Mouse (Mus musculus) C2C12 (cell line): ENCODE data around the gene Kalrn.

Experiments used
- CTCF ChIP-seq: IDR thresholded peaks from one replicate; pipeline ENCODE4 v1.5.1; 2011; ENCODE audit not compliant: control insufficient read depth, insufficient read depth, insufficient read length
- FOSL1 ChIP-seq: IDR thresholded peaks from one replicate; pipeline ENCODE4 v1.8.0; 2011; ENCODE audit warnings: mild to moderate bottlenecking, low read length; ENCODE audit not compliant: poor library complexity, insufficient read depth, severe bottlenecking
- MAX ChIP-seq: IDR thresholded peaks from one replicate; pipeline ENCODE4 v1.6.1; 2011; ENCODE audit warnings: mild to moderate bottlenecking, control low read depth
- MYOG ChIP-seq: IDR thresholded peaks from one replicate; pipeline ENCODE4 v1.6.1; 2011; ENCODE audit not compliant: control insufficient read depth, insufficient read length; ENCODE audit errors: extremely low read depth

GRCm38 (mm10) chr16:34508125-34508524 is 65.2 kb downstream of the Kalrn start:
- no peak for TF ChIP-seq FOSL1
- TF ChIP-seq CTCF = no peak
- no peak for TF ChIP-seq MYOG
- no peak for TF ChIP-seq MAX
